Mouse (Mus musculus) liver, embryonic 16.5 days (tissue): ENCODE data around the gene Cldn6. TPM values are rescaled to one million over a fixed set of nuclear protein-coding genes. Genes with fewer than 3 reads are reported as not detected.
A peak's percentile ranks its signal among the peaks of the same experiment; 100 is the strongest.

Experiments used
- ATAC-seq: fragments of 200-750 bp; cut with Nextera tagmentation; 2 replicates; pipeline ENCODE4 v1.8.0; 2017; ENCODE audit warnings: low read depth, mild to moderate bottlenecking, moderate number of reproducible peaks, moderate library complexity
- H3K27ac ChIP-seq: fragments of 300-500 bp; sonication (generic); 2 replicates; pipeline ENCODE4 v1.5.1; 2014; ENCODE audit warnings: mild to moderate bottlenecking, low read length
- H3K27me3 ChIP-seq: fragments of 300-500 bp; sonication (generic); 2 replicates; pipeline ENCODE4 v1.6.1; 2014; ENCODE audit warnings: low read depth, low read length, mixed read lengths; ENCODE audit not compliant: control insufficient read depth, insufficient read depth
- H3K36me3 ChIP-seq: fragments of 300-500 bp; sonication (generic); 2 replicates; pipeline ENCODE4 v1.6.1; 2014; ENCODE audit warnings: mild to moderate bottlenecking; ENCODE audit not compliant: control insufficient read depth, insufficient read depth
- H3K4me1 ChIP-seq: fragments of 300-500 bp; sonication (generic); 2 replicates; pipeline ENCODE4 v1.6.1; 2014; ENCODE audit warnings: low read depth, low read length, mixed read lengths; ENCODE audit not compliant: control insufficient read depth
- H3K4me2 ChIP-seq: fragments of 300-500 bp; sonication (generic); 2 replicates; pipeline ENCODE4 v1.6.1; 2014; ENCODE audit warnings: low read depth, low read length, mixed read lengths
- H3K4me3 ChIP-seq: fragments of 300-500 bp; sonication (generic); 2 replicates; pipeline ENCODE4 v1.5.1; 2014; ENCODE audit warnings: low read depth, mild to moderate bottlenecking, low read length
- H3K9ac ChIP-seq: fragments of 300-500 bp; sonication (generic); 2 replicates; pipeline ENCODE4 v1.6.1; 2014; ENCODE audit warnings: low read depth, low read length
- H3K9me3 ChIP-seq: fragments of 300-500 bp; sonication (generic); replicated peaks from 2 replicates; pipeline ENCODE4 v1.6.1; 2016; ENCODE audit warnings: low read length; ENCODE audit not compliant: control insufficient read depth
- whole genome bisulfite sequencing: fragments of 180-500 bp; shearing (Covaris S2); extraction: QIAGEN DNeasy Blood & Tissue Kit; methylation state at CpG from one replicate; pipeline ENCODE4 v1.1.7; 2014; ENCODE audit not compliant: insufficient replicate concordance; 5-methylcytosine and 5-hydroxymethylcytosine counted together
- polyA plus RNA-seq: library from polyadenylated mRNA; unstranded; fragments of >200 nt; fragmentation: Nextera tagmentation; extraction: Ambion mirVana; gene quantifications from 2 replicates; pipeline ENCODE4 v1.2.1, GENCODE M21; 2015

Gene Cldn6
- polyA plus RNA-seq, 1 experiment from 2014 or later, result 1.4 TPM

- Histone ChIP-seq H3K9me3 (no peaks in the 10 kb centered on the region), H3K9ac (peak overlapping the region; percentile 74), H3K27me3 (no peaks in the 10 kb centered on the region), H3K36me3 (no peaks in the 10 kb centered on the region), H3K4me2 (peak overlapping the region; percentile 85), H3K4me3 (peak overlapping the region; percentile 88), H3K27ac (peak overlapping the region; percentile 69), H3K4me1 (peaks cover 22% of the 10 kb centered on the region)
- no peak for ATAC-seq
- WGBS, result 41% methylated on average over 4 of the region's 4 CpGs
These were observed 46.4 kb downstream of the Cldn6 start for GRCm38 (mm10) chr17:23725477-23725876.

GRCm38 (mm10) chr17:23725999-23726757, 47.1 kb downstream of the Cldn6 start, which contains the start of gene Pkmyt1:
Gene Pkmyt1 (plus strand): TSS chr17:23726336.
- peak; percentile 91 for ATAC-seq
- H3K9ac ChIP-seq, result peak within 1 kb of the TSS; percentile 85
- H3K4me1 ChIP-seq, result peaks cover 22% of the 10 kb centered on the region
- H3K4me3 ChIP-seq, result peak within 1 kb of the TSS; percentile 88
- no peaks in the 10 kb centered on the region for H3K9me3 ChIP-seq
- peak within 1 kb of the TSS; percentile 92 for H3K27ac ChIP-seq
- H3K27me3 ChIP-seq, result no peaks in the 10 kb centered on the region
- H3K36me3 ChIP-seq, result no peaks in the 10 kb centered on the region
- 1% methylated on average over 71 of the region's 73 CpGs for WGBS
- peak within 1 kb of the TSS; percentile 85 for H3K4me2 ChIP-seq

DNA sequence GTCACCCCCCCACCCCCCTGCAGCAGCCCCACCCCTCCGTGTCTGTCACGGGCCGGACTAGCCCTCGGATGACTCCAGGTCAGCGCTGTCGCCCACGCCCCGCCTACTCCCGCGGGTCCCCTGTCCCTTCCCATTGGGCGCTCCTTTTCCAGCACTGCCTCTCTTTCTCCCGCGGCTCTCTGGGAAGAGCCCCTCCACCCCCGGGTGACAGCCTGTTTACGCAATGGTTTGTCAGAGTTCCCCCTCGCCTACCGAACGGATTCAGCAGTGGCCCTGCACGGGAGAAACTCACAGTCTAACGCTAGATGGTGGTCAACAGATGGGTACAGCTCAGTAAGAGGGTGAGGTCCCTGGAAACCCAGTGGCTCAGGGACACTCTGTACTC, 47.7 kb downstream of the Cldn6 start:
- no peaks in the 10 kb centered on the region for H3K9me3 ChIP-seq
- H3K9ac ChIP-seq, result peak overlapping the region; percentile 85
- peak; percentile 86 for ATAC-seq
- H3K27me3 ChIP-seq, result no peaks in the 10 kb centered on the region
- no peaks in the 10 kb centered on the region for H3K36me3 ChIP-seq
- peaks cover 22% of the 10 kb centered on the region for H3K4me1 ChIP-seq
- H3K4me3 ChIP-seq, result peak overlapping the region; percentile 88
- peak overlapping the region; percentile 92 for H3K27ac ChIP-seq
- under 1% methylated on average over 20 of the region's 20 CpGs for WGBS
- H3K4me2 ChIP-seq, result peak overlapping the region; percentile 85

GRCm38 (mm10) chr17:23730441-23730840, 51.4 kb downstream of the Cldn6 start:
- H3K4me2 ChIP-seq, result no peak overlapping the region
- 43% methylated on average over 1 of the region's 1 CpGs for WGBS
- no peak overlapping the region for H3K9ac ChIP-seq
- H3K27ac ChIP-seq, result no peak overlapping the region
- no peaks in the 10 kb centered on the region; the same call in 1 of the 2 replicates for H3K36me3 ChIP-seq
- H3K4me1 ChIP-seq, result peaks cover 21% of the 10 kb centered on the region
- no peaks in the 10 kb centered on the region for H3K27me3 ChIP-seq
- H3K4me3 ChIP-seq, result no peak overlapping the region
- H3K9me3 ChIP-seq, result no peaks in the 10 kb centered on the region
- no peak for ATAC-seq

Other genes with a start within 250 kb of the Cldn6 start
- not detected in 2 replicates for gene Vmn2r117, start 199.6 kb upstream of the Cldn6 start, polyA plus RNA-seq
- 4.8 and 5.3 TPM in 2 replicates for gene Zfp213, start 115.0 kb upstream of the Cldn6 start, polyA plus RNA-seq
- gene Zfp13, start 79.8 kb upstream of the Cldn6 start, polyA plus RNA-seq, result 1.3 and 1.6 TPM in 2 replicates
- not detected in 2 replicates for gene Zscan10, start 78.4 kb upstream of the Cldn6 start, polyA plus RNA-seq
- gene Mmp25, start 34.0 kb upstream of the Cldn6 start, polyA plus RNA-seq, result 0.42 and 0.50 TPM in 2 replicates
- 0.12 TPM in 1 of 2 replicates, not detected in the other for gene Bicdl2, start 18.7 kb upstream of the Cldn6 start, polyA plus RNA-seq
- 18.9 and 23.2 TPM in 2 replicates for gene Hcfc1r1, start 5.7 kb upstream of the Cldn6 start, polyA plus RNA-seq
- gene Thoc6, start 5.4 kb upstream of the Cldn6 start, polyA plus RNA-seq, result 19.1 and 20.4 TPM in 2 replicates
- gene Tnfrsf12a, start 1.8 kb upstream of the Cldn6 start, polyA plus RNA-seq, result 7.0 and 8.6 TPM in 2 replicates
- gene Cldn9, start 4.8 kb downstream of the Cldn6 start, polyA plus RNA-seq, result 0.18 TPM in 1 of 2 replicates, not detected in the other
- gene 1520401A03Rik, start 43.5 kb downstream of the Cldn6 start, polyA plus RNA-seq, result 0.04 and 0.14 TPM in 2 replicates
- gene Pkmyt1, start 47.1 kb downstream of the Cldn6 start, polyA plus RNA-seq, result 24.9 and 26.0 TPM in 2 replicates
- gene Paqr4, start 61.6 kb downstream of the Cldn6 start, polyA plus RNA-seq, result 7.5 and 7.6 TPM in 2 replicates
- gene Kremen2, start 66.6 kb downstream of the Cldn6 start, polyA plus RNA-seq, result not detected in 2 replicates
- 8.6 and 10.6 TPM in 2 replicates for gene Flywch1, start 92.4 kb downstream of the Cldn6 start, polyA plus RNA-seq
- 0.64 and 0.86 TPM in 2 replicates for gene Flywch2, start 106.8 kb downstream of the Cldn6 start, polyA plus RNA-seq
- 150 and 172 TPM in 2 replicates for gene Srrm2, start 111.3 kb downstream of the Cldn6 start, polyA plus RNA-seq
- gene Elob, start 149.9 kb downstream of the Cldn6 start, polyA plus RNA-seq, result 426 and 436 TPM in 2 replicates
- not detected in 2 replicates for gene Prss33, start 156.8 kb downstream of the Cldn6 start, polyA plus RNA-seq
- gene Prss32, start 164.6 kb downstream of the Cldn6 start, polyA plus RNA-seq, result not detected in 2 replicates
- gene Prss41, start 164.9 kb downstream of the Cldn6 start, polyA plus RNA-seq, result 0.06 TPM in 1 of 2 replicates, not detected in the other
- not detected in 2 replicates for gene Prss21, start 188.8 kb downstream of the Cldn6 start, polyA plus RNA-seq
- gene Dcpp1, start 201.6 kb downstream of the Cldn6 start, polyA plus RNA-seq, result not detected in 2 replicates
- gene Dcpp2, start 201.6 kb downstream of the Cldn6 start, polyA plus RNA-seq, result not detected in 2 replicates
- gene Dcpp3, start 238.2 kb downstream of the Cldn6 start, polyA plus RNA-seq, result not detected in 2 replicates